Mouse (Mus musculus) large intestine, adult 2 months (tissue): ENCODE measurements around the gene Plcb1. TPM values are rescaled to one million over a fixed set of nuclear protein-coding genes. Genes with fewer than 3 reads are reported as not detected.
"Not testable (repeated sequence)": the region's sequence is repeated elsewhere in the genome, so short reads cannot be mapped to it uniquely, and the experiment has no call there.

ENCODE experiments used
- DNase-seq: peaks from one replicate; pipeline ENCODE4 v3.0.0-alpha.2; 2012; ENCODE audit warnings: low read depth, low spot score
- WGBS: fragments of 180-500 bp; shearing (Covaris S2); methylation state at CpG from one replicate; pipeline ENCODE4 v1.1.7; 2018; 5-methylcytosine and 5-hydroxymethylcytosine counted together
- polyA plus RNA-seq: library from polyadenylated mRNA; depleted of rRNA; stranded (reverse); fragments of >200 nt; gene quantifications from 2 replicates; pipeline ENCODE4 v1.2.3, GENCODE M21; 2012

Plcb1 gene
- polyA plus RNA-seq, 1 experiment, result 0.68 TPM

GRCm38 (mm10) chr2:135361798-135362197, 575.9 kb downstream of the Plcb1 start:
- peak; percentile 29 for DNase-seq
- WGBS, result 0% methylated on average over 1 of the region's 1 CpGs

DNA sequence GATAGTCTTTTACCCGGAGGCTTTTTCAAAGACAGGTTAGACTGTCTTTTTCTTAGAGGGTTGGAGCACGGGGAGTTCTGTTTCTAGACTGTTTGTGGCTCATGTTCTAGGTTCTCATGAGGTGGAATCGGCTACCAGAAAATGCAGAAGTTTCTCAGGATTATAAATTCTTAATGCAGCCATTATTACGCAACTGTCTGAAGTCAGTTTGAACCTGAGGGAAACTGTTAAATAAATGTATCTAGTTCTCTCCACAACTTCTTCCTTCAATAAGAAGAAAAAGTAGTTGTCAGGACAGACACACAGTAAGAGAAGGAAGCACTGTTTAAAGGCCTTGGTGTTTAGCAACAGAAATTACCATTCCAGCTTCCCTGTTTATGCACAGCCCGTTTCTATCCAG, 577.1 kb downstream of the Plcb1 start:
- 81% methylated on average over 5 of the region's 5 CpGs for WGBS

DNA sequence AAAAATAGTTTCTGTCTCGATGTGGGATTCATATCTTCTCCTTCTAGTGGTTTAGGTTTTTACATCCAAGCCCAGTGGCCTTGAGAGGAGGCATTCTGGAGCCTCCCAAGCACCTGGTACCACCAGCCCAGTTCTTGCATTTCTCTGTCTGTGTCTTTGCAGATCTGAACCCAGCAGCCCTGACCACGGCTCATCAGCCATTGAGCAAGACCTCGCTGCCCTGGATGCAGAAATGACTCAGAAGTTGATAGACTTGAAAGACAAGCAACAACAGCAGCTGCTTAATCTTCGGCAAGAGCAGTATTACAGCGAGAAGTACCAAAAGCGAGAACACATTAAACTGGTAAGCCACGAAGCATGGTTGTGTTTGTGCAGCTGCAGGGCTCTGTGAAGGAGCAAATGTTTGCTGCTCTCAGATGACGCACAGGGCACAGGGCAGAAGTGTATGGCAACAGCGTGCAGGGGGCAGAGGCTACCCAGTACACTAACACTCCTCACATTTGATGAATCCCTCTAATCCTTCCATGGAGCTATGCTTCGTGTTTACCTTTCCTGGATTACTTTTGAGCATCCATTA, 584.5 kb downstream of the Plcb1 start:
- 33% methylated on average over 10 of the region's 10 CpGs for WGBS

More for the DNA sequence above, 577.1 kb downstream of the Plcb1 start:
- DNase-seq, result no peak

DNA sequence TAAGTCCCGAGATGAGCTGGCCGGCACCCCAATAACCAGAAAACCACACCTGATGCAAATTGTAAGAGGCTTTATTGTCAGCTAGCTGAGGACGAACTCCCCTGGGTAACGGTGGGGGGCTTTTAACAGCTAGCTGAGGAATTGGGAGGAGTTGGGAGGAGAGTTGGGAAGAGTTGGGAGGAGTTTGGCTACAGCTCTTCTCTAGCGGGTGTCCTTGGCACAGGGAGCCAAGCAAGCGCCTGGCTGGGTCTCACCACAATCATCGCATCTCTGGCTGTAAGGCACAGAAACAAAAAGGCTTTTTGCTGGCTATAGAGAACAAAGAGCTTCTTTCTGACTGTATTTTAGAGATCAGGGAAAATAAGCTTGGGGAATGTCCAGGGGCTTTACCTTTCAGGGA, 594.9 kb downstream of the Plcb1 start:
- 63% methylated on average over 7 of the region's 7 CpGs for WGBS

More for the DNA sequence above, 584.5 kb downstream of the Plcb1 start:
- DNase-seq, result no peak

DNA sequence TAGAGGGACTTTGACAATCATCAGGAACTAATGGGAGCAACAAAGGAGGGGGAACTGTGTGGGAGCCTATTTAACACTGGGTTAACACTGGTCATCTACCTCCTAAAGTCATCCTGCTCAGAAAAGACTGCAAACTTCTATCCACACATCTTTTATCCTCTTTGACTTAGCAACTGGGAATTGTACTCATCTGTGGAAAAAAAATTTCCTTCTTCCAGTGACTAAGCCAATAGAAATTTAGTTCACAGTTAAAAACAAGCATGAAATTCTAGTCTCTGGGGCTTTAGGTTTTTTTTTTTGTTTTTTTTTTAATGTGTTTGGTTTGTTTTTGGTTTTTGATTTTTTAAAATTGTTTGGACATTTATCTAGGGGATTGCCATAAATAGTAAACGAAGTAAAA, 595.5 kb downstream of the Plcb1 start:
- 86% methylated on average over 1 of the region's 1 CpGs for WGBS

More for the DNA sequence above, 594.9 kb downstream of the Plcb1 start:
- not testable (repeated sequence) for DNase-seq

GRCm38 (mm10) chr2:135387990-135388389, 602.1 kb downstream of the Plcb1 start:
- DNase-seq, result no peak
- WGBS, result 55% methylated on average over 9 of the region's 9 CpGs

More for the DNA sequence above, 595.5 kb downstream of the Plcb1 start:
- no peak for DNase-seq

- 84% methylated on average over 3 of the region's 3 CpGs for WGBS
- DNase-seq, result no peak
These were observed 608.8 kb downstream of the Plcb1 start for GRCm38 (mm10) chr2:135394698-135395097.

- WGBS, result 85% methylated on average over 3 of the region's 3 CpGs
- DNase-seq, result no peak
These were observed 610.5 kb downstream of the Plcb1 start for GRCm38 (mm10) chr2:135396375-135396774.

- no peak for DNase-seq
- WGBS, result 91% methylated on average over 2 of the region's 2 CpGs
These were observed 612.1 kb downstream of the Plcb1 start for GRCm38 (mm10) chr2:135397970-135398369.

DNA sequence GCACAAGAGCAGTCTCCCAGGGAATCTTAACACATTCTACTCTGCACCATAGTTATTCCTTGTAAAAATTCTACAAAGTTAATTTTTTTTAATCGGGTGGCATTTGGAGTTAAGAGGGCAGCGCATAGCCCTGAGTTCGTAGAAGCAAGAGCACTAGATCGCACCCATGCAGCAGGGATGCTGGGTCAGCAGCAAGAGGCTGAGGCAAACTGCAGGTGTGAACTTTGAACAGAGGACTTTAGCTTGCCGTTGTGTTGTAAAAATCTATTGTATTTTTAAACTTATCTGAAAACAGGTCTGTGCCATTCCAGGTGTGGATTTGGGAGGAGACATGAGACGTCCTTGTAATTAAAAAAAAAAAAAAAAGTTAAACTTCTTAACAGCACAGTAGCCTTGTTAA, 613.9 kb downstream of the Plcb1 start:
- DNase-seq, result no peak
- WGBS, result 31% methylated on average over 6 of the region's 6 CpGs

- WGBS, result 77% methylated on average over 1 of the region's 1 CpGs
These were observed 617.0 kb downstream of the Plcb1 start for GRCm38 (mm10) chr2:135402916-135403315.

GRCm38 (mm10) chr2:135403344-135403743, 617.5 kb downstream of the Plcb1 start:
- DNase-seq, result no peak
- 92% methylated on average over 6 of the region's 6 CpGs for WGBS

More at GRCm38 (mm10) chr2:135402916-135403315, 617.0 kb downstream of the Plcb1 start:
- no peak for DNase-seq

GRCm38 (mm10) chr2:135404095-135404494, 618.2 kb downstream of the Plcb1 start:
- peak; percentile 22 for DNase-seq
- WGBS, result 43% methylated on average over 1 of the region's 1 CpGs

DNA sequence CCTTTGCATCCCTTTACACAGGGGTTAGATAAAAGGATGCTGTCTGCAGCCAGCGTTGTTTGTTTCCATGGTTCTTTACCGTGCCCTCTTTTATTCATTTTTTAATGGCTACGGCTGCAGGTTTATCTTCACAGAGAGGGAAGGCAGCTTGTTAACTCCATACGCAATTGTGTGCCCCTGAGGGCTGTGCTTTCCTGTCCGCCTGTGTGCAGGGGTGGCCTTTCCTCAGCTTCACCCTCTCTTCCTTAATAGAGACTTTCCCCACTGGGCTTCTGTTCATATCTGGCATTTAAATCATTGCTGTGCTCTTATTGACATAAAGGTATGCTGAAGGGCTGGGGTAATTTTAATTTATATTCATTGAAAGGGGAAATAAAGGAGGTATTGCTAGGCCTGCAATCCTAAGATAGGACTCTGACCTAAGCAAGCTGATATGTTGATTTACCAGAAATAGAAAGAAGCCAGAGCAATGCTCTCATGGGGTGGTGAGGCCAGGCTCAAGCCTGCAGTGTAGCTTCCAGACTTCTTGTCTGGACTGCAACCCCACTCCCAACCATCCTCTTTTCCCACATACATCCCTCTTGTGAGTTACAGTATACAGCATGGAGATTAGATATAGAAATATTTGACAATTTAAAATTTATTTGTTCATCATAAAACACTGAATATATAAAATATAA, 623.7 kb downstream of the Plcb1 start:
- no peak for DNase-seq
- 62% methylated on average over 5 of the region's 5 CpGs for WGBS

DNA sequence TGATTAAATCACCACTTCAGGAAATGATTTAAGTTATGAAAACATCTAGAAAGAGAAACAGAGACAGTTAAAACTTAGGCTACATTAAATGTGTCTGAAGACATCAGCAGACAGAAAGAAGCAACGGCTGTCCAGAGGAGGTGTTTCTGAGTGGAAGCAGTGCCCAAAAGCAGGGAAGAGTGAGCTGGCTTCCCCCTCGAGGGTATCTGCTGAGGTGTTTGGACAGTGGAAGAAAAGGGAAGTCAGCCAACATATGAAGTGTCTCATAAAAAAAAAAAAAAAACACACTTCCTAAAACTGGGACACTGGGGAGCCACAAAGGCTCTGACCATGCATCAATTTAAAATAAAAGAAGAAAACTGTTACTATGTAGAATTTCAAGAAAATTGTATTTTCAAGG, 625.8 kb downstream of the Plcb1 start:
- 31% methylated on average over 2 of the region's 2 CpGs for WGBS
- no peak for DNase-seq

GRCm38 (mm10) chr2:135415137-135415536, 629.3 kb downstream of the Plcb1 start:
- 77% methylated on average over 4 of the region's 4 CpGs for WGBS

DNA sequence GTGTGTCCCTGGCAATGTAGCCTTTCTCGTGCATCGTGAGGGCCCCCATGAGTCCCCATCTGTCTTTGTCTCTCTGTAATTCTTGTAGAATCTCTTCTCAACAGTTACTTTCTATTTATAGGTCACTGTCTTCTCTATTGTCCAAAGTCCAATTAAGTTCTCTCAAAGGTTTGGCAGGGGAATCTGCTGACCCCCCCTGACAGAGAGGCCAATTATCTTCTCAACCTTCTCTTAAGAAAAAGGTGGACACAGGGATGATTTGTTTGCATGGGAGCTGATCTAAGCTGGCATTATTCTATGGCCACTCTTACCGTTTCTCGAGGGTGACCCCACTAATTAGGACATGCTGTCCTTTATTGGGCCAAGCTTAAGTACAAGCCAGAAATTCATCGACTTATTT, 633.4 kb downstream of the Plcb1 start:
- DNase-seq, result no peak
- 80% methylated on average over 5 of the region's 5 CpGs for WGBS

More at GRCm38 (mm10) chr2:135415137-135415536, 629.3 kb downstream of the Plcb1 start:
- no peak for DNase-seq

- whole genome bisulfite sequencing, result 72% methylated on average over 5 of the region's 5 CpGs
- DNase-seq, result no peak
These were observed 649.2 kb downstream of the Plcb1 start for GRCm38 (mm10) chr2:135434947-135435515.

DNA sequence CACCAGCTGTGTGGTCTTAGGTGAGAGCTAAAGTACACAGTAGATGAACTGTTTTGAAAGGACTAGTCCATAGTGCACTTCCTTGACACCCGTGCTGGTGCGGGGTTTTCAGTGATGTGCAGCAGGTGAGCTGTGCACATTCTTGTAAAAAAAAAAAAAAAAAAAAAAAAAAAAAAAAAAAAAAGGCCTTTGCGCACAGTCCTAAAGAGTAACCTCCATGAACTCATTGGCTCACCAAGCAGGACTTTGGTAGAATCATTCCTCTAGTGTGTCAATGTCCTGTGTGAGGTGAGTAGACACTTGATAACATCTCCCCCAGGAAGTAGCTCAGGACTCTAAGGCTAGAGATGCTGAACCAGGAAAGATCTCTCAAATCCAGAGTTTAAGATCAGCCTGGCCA, 653.2 kb downstream of the Plcb1 start:
- no peak for DNase-seq
- WGBS, result 51% methylated on average over 3 of the region's 3 CpGs

GRCm38 (mm10) chr2:135439546-135440517, 654.0 kb downstream of the Plcb1 start:
- DNase-seq, result peak; percentile 36
- 20% methylated on average over 7 of the region's 7 CpGs for WGBS
